Mouse (Mus musculus): Measurements from ENCODE around the gene Ap2b1.
A peak's percentile ranks its signal among the peaks of the same experiment; 100 is the strongest.
"Not testable (repeated sequence)": the region's sequence is repeated elsewhere in the genome, so short reads cannot be mapped to it uniquely, and the experiment has no call there.

Ap2b1 gene

GRCm38 (mm10) chr11:83298225-83299195 is at the start of gene Ap2b1:
Ap2b1 (plus strand) TSS chr11:83299024.
- peak; percentile 95 for DNase-seq

GRCm38 (mm10) chr11:83257211-83257610 is 41.6 kb upstream of the Ap2b1 start:
- not testable (repeated sequence) for DNase-seq

- no peak for DNase-seq
Measured at GRCm38 (mm10) chr11:83262673-83263072, 36.2 kb upstream of the Ap2b1 start.

GRCm38 (mm10) chr11:83263146-83263545 is 35.7 kb upstream of the Ap2b1 start:
- no peak for DNase-seq

- no peak for DNase-seq
Measured at GRCm38 (mm10) chr11:83270842-83271150, 28.0 kb upstream of the Ap2b1 start.

- DNase-seq: peak; percentile 84
Measured at GRCm38 (mm10) chr11:83271151-83271950, 27.5 kb upstream of the Ap2b1 start.

GRCm38 (mm10) chr11:83271951-83272843 is 26.6 kb upstream of the Ap2b1 start:
- DNase-seq: peak; percentile 11

- DNase-seq: no peak
Measured at GRCm38 (mm10) chr11:83276251-83276650, 22.6 kb upstream of the Ap2b1 start.

GRCm38 (mm10) chr11:83279024-83279423 is 19.8 kb upstream of the Ap2b1 start:
- no peak for DNase-seq

- peak; percentile 26 for DNase-seq
Measured at GRCm38 (mm10) chr11:83279691-83280090, 19.1 kb upstream of the Ap2b1 start.

- DNase-seq: no peak
Measured at GRCm38 (mm10) chr11:83282084-83282483, 16.7 kb upstream of the Ap2b1 start.

- no peak for DNase-seq
Measured at GRCm38 (mm10) chr11:83285627-83286026, 13.2 kb upstream of the Ap2b1 start.

- no peak for DNase-seq
Measured at GRCm38 (mm10) chr11:83286566-83286965, 12.3 kb upstream of the Ap2b1 start, which contains the start of gene Slfn14. Slfn14 (minus strand) TSS chr11:83286726.

GRCm38 (mm10) chr11:83289036-83289435 is 9.8 kb upstream of the Ap2b1 start:
- no peak for DNase-seq

GRCm38 (mm10) chr11:83289633-83290032 is 9.2 kb upstream of the Ap2b1 start:
- DNase-seq: no peak

- peak; percentile 97 for DNase-seq
Measured at GRCm38 (mm10) chr11:83291375-83292250, 7.2 kb upstream of the Ap2b1 start.

GRCm38 (mm10) chr11:83292251-83292587 is 6.6 kb upstream of the Ap2b1 start:
- DNase-seq: no peak

- no peak for DNase-seq
Measured at GRCm38 (mm10) chr11:83293182-83293581, 5.6 kb upstream of the Ap2b1 start.

- no peak for DNase-seq
Measured at GRCm38 (mm10) chr11:83294133-83294532, 4.7 kb upstream of the Ap2b1 start.

- DNase-seq: no peak
Measured at GRCm38 (mm10) chr11:83297816-83298215, 1.0 kb upstream of the Ap2b1 start.

GRCm38 (mm10) chr11:83299724-83300123 is 900 bp downstream of the Ap2b1 start:
- no peak for DNase-seq

- no peak for DNase-seq
Measured at GRCm38 (mm10) chr11:83301431-83301831, 2.6 kb downstream of the Ap2b1 start.

Measured in kidney, postnatal 14 days (tissue).